Mouse (Mus musculus) inflammation-experienced regulatory T-cells, adult 6 months (primary cell): ENCODE measurements at regions not wholly inside any gene's neighbourhood (a gene's known extent, or its start where the extent isn't known, plus 50 kb on each side); places are given as distances from the start of the nearest gene placed in this dataset.

Source experiments
- ATAC-seq: one replicate; pipeline ENCODE4 v1.8.0; 2017

GRCm38 (mm10) chr8:10866696-10867395, 141.4 kb downstream of the Irs2 start:
- no peak for ATAC-seq

GRCm38 (mm10) chr8:10865941-10866513, 142.2 kb downstream of the Irs2 start:
- no peak for ATAC-seq

- ATAC-seq = no peak
Observed at GRCm38 (mm10) chr8:10865415-10865821, 142.8 kb downstream of the Irs2 start.

- ATAC-seq = no peak
Observed at GRCm38 (mm10) chr8:10862442-10862841, 145.8 kb downstream of the Irs2 start.

GRCm38 (mm10) chr8:10860810-10861209, 147.4 kb downstream of the Irs2 start:
- ATAC-seq = no peak

GRCm38 (mm10) chr8:10857874-10858273, 150.4 kb downstream of the Irs2 start:
- ATAC-seq = no peak

GRCm38 (mm10) chr8:10856996-10857720, 151.1 kb downstream of the Irs2 start:
- no peak for ATAC-seq

- ATAC-seq = no peak
Observed at GRCm38 (mm10) chr8:10855696-10856095, 152.6 kb downstream of the Irs2 start.

GRCm38 (mm10) chr8:10855131-10855530, 153.1 kb downstream of the Irs2 start:
- no peak for ATAC-seq

GRCm38 (mm10) chr8:10854600-10854999, 153.7 kb downstream of the Irs2 start:
- ATAC-seq = no peak

- no peak for ATAC-seq
Observed at GRCm38 (mm10) chr8:10853901-10854300, 154.4 kb downstream of the Irs2 start.

- ATAC-seq = no peak
Observed at GRCm38 (mm10) chr8:10849916-10850315, 158.3 kb downstream of the Irs2 start.

- no peak for ATAC-seq
Observed at GRCm38 (mm10) chr8:10845607-10846006, 162.7 kb downstream of the Irs2 start.

- ATAC-seq = no peak
Observed at GRCm38 (mm10) chr8:10840853-10841531, 167.3 kb downstream of the Irs2 start.

GRCm38 (mm10) chr8:10840044-10840443, 168.2 kb downstream of the Irs2 start:
- ATAC-seq = no peak

GRCm38 (mm10) chr8:10835054-10835453, 173.2 kb downstream of the Irs2 start:
- no peak for ATAC-seq

- no peak for ATAC-seq
Observed at GRCm38 (mm10) chr8:10831864-10832263, 176.4 kb downstream of the Irs2 start.

GRCm38 (mm10) chr8:10831277-10831676, 177.0 kb downstream of the Irs2 start:
- no peak for ATAC-seq

GRCm38 (mm10) chr8:10830835-10831234, 177.4 kb downstream of the Irs2 start:
- ATAC-seq = no peak

GRCm38 (mm10) chr8:10828580-10828979, 179.7 kb downstream of the Irs2 start:
- no peak for ATAC-seq

GRCm38 (mm10) chr8:10827560-10827959, 180.7 kb downstream of the Irs2 start:
- no peak for ATAC-seq

- no peak for ATAC-seq
Observed at GRCm38 (mm10) chr8:10825981-10826380, 182.3 kb downstream of the Irs2 start.

GRCm38 (mm10) chr8:10825192-10825926, 182.9 kb downstream of the Irs2 start:
- no peak for ATAC-seq
